Mouse (Mus musculus) myocyte (in vitro differentiated cells): ENCODE measurements at regions not wholly inside any gene's neighbourhood (a gene's known extent, or its start where the extent isn't known, plus 50 kb on each side); places are given as distances from the start of the nearest gene placed in this dataset.

Experiments
- H3K27me3 ChIP-seq: one replicate; pipeline ENCODE4 v1.6.1; 2011; ENCODE audit not compliant: control insufficient read depth, insufficient read depth, insufficient read length
- H3K36me3 ChIP-seq: one replicate; pipeline ENCODE4 v1.6.1; 2011; ENCODE audit not compliant: control insufficient read depth, insufficient read depth
- H3K4me2 ChIP-seq: one replicate; pipeline ENCODE4 v1.6.1; 2011; ENCODE audit warnings: low read depth, control low read depth
- H3K4me3 ChIP-seq: one replicate; pipeline ENCODE4 v1.5.1; 2011; ENCODE audit warnings: mild to moderate bottlenecking, control low read depth, moderate library complexity
- H3K79me2 ChIP-seq: one replicate; pipeline ENCODE4 v1.6.1; 2011; ENCODE audit not compliant: control insufficient read depth, insufficient read depth
- H3ac ChIP-seq: one replicate; pipeline ENCODE4 v1.6.1; 2011; ENCODE audit not compliant: control insufficient read depth, insufficient read length
- CEBPB ChIP-seq: IDR thresholded peaks from 2 replicates; pipeline ENCODE4 v1.6.1; 2011; ENCODE audit warnings: mild to moderate bottlenecking, moderate library complexity; ENCODE audit not compliant: poor library complexity, insufficient read depth, severe bottlenecking
- E2F4 ChIP-seq: IDR thresholded peaks from one replicate; pipeline ENCODE4 v1.6.1; 2011; ENCODE audit warnings: mild to moderate bottlenecking, control low read depth, moderate library complexity; ENCODE audit not compliant: insufficient read depth
- MAX ChIP-seq: IDR thresholded peaks from one replicate; pipeline ENCODE4 v1.6.1; 2011; ENCODE audit warnings: low read depth, mild to moderate bottlenecking, control low read depth
- MYOD1 ChIP-seq, 3 experiments: IDR thresholded peaks; one replicate each; pipeline ENCODE4 v1.6.1; 2011; ENCODE audit warnings: control low read depth in 2 of 3, low read depth in 2 of 3, mild to moderate bottlenecking in 2 of 3, moderate library complexity in 1 of 3; ENCODE audit not compliant: insufficient read length in 2 of 3, control insufficient read depth in 1 of 3
- MYOG ChIP-seq, 3 experiments: IDR thresholded peaks; one replicate each; pipeline ENCODE4 v1.6.1; 2011; ENCODE audit warnings: control low read depth in 2 of 3, low read depth in 2 of 3, mild to moderate bottlenecking in 2 of 3; ENCODE audit not compliant: insufficient read length in 2 of 3, control insufficient read depth in 1 of 3, insufficient read depth in 1 of 3
- POLR2A ChIP-seq: IDR thresholded peaks from one replicate; pipeline ENCODE4 v1.6.1; 2011; ENCODE audit warnings: low read depth, mild to moderate bottlenecking, control low read depth, moderate library complexity; ENCODE audit not compliant: insufficient read length
- POLR2AphosphoS2 ChIP-seq: IDR thresholded peaks from one replicate; pipeline ENCODE4 v1.6.1; 2011; ENCODE audit warnings: low read depth, control low read depth; ENCODE audit not compliant: insufficient read length
- REST ChIP-seq: IDR thresholded peaks from one replicate; pipeline ENCODE4 v1.6.1; 2011; ENCODE audit warnings: mild to moderate bottlenecking, control low read depth, moderate library complexity; ENCODE audit not compliant: insufficient read depth, insufficient read length
- SRF ChIP-seq: IDR thresholded peaks from one replicate; pipeline ENCODE4 v1.6.1; 2011; ENCODE audit warnings: low read depth; ENCODE audit not compliant: control insufficient read depth, insufficient read length
- TCF12 ChIP-seq: IDR thresholded peaks from one replicate; pipeline ENCODE4 v1.6.1; 2011; ENCODE audit warnings: mild to moderate bottlenecking, control low read depth; ENCODE audit not compliant: poor library complexity, insufficient read depth, severe bottlenecking
- TCF3 ChIP-seq: IDR thresholded peaks from one replicate; pipeline ENCODE4 v1.6.1; 2011; ENCODE audit warnings: low read depth, control low read depth; ENCODE audit not compliant: insufficient read length
- USF1 ChIP-seq: IDR thresholded peaks from one replicate; pipeline ENCODE4 v1.6.1; 2011; ENCODE audit warnings: low read depth, mild to moderate bottlenecking, control low read depth, moderate library complexity

GRCm38 (mm10) chr1:57528703-57529102 lies 121.8 kb upstream of the Tyw5 start:
- H3K36me3 ChIP-seq: no peaks in the 10 kb centered on the region
- no peaks in the 10 kb centered on the region for H3K79me2 ChIP-seq
- TF ChIP-seq REST (no peak), MAX (no peak), POLR2A (no peak), E2F4 (no peak), MYOD1 (IDR thresholded peaks at IDR 0.05; ENCODE audit: control insufficient read depth in 1 of 3, insufficient read length in 2 of 3, low read depth in 2 of 3) (no peak), TCF12 (no peak), SRF (no peak), CEBPB (no peak), TCF3 (no peak), POLR2AphosphoS2 (no peak), USF1 (no peak), MYOG (IDR thresholded peaks at IDR 0.05; ENCODE audit: control insufficient read depth in 1 of 3, insufficient read depth in 1 of 3, insufficient read length in 2 of 3, low read depth in 2 of 3) (no peak)
- H3K27me3 ChIP-seq: no peaks in the 10 kb centered on the region
- H3K4me2 ChIP-seq: no peak overlapping the region
- no peak overlapping the region for H3ac ChIP-seq
- no peak overlapping the region for H3K4me3 ChIP-seq

GRCm38 (mm10) chr1:57529320-57529719 lies 122.4 kb upstream of the Tyw5 start:
- no peaks in the 10 kb centered on the region for H3K36me3 ChIP-seq
- no peak overlapping the region for H3K4me2 ChIP-seq
- H3K27me3 ChIP-seq: no peaks in the 10 kb centered on the region
- no peaks in the 10 kb centered on the region for H3K79me2 ChIP-seq
- TF ChIP-seq POLR2AphosphoS2 (no peak), POLR2A (no peak), USF1 (no peak), MYOD1 (IDR thresholded peaks at IDR 0.05; ENCODE audit: control insufficient read depth in 1 of 3, insufficient read length in 2 of 3, low read depth in 2 of 3) (no peak), TCF12 (no peak), E2F4 (no peak), MAX (no peak), CEBPB (no peak), SRF (no peak), MYOG (IDR thresholded peaks at IDR 0.05; ENCODE audit: control insufficient read depth in 1 of 3, insufficient read depth in 1 of 3, insufficient read length in 2 of 3, low read depth in 2 of 3) (no peak), REST (no peak), TCF3 (no peak)
- no peak overlapping the region for H3ac ChIP-seq
- no peak overlapping the region for H3K4me3 ChIP-seq

- H3K36me3 ChIP-seq: no peaks in the 10 kb centered on the region
- H3K4me3 ChIP-seq: no peak overlapping the region
- no peaks in the 10 kb centered on the region for H3K27me3 ChIP-seq
- H3K4me2 ChIP-seq: no peak overlapping the region
- H3ac ChIP-seq: no peak overlapping the region
- H3K79me2 ChIP-seq: no peaks in the 10 kb centered on the region
- TF ChIP-seq TCF3 (no peak), MAX (no peak), SRF (no peak), POLR2AphosphoS2 (no peak), MYOG (IDR thresholded peaks at IDR 0.05; ENCODE audit: control insufficient read depth in 1 of 3, insufficient read depth in 1 of 3, insufficient read length in 2 of 3, low read depth in 2 of 3) (no peak), CEBPB (no peak), E2F4 (no peak), REST (no peak), POLR2A (no peak), USF1 (no peak), TCF12 (no peak), MYOD1 (IDR thresholded peaks at IDR 0.05; ENCODE audit: control insufficient read depth in 1 of 3, insufficient read length in 2 of 3, low read depth in 2 of 3) (no peak)
Measured at GRCm38 (mm10) chr1:57537369-57537768, 130.5 kb upstream of the Tyw5 start.

DNA sequence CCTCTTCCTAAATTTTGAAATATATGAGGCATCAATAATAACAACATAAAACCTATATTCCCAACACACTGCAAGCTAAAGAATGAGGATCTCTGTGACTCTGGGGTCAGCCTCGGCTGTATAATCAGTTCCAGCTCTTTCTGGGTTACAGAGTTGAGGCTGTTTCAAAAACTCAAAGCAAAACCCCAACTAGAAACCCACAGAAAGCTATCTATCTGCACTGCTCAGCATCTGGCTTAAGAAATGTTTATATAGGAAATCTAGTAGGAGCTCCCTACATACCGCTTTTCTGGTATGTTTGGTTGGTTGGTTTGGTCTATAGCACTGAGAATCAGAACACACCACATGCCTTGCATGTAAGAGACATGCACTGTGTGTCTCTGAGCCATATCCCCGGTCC lies 137.8 kb upstream of the Tyw5 start:
- H3K79me2 ChIP-seq: no peaks in the 10 kb centered on the region
- H3K27me3 ChIP-seq: no peaks in the 10 kb centered on the region
- no peak overlapping the region for H3K4me2 ChIP-seq
- H3K4me3 ChIP-seq: no peak overlapping the region
- TF ChIP-seq MYOD1 (IDR thresholded peaks at IDR 0.05; ENCODE audit: control insufficient read depth in 1 of 3, insufficient read length in 2 of 3, low read depth in 2 of 3) (no peak), CEBPB (no peak), MAX (no peak), E2F4 (no peak), TCF3 (no peak), MYOG (IDR thresholded peaks at IDR 0.05; ENCODE audit: control insufficient read depth in 1 of 3, insufficient read depth in 1 of 3, insufficient read length in 2 of 3, low read depth in 2 of 3) (no peak), USF1 (no peak), SRF (no peak), POLR2AphosphoS2 (no peak), REST (no peak), TCF12 (no peak), POLR2A (no peak)
- no peak overlapping the region for H3ac ChIP-seq
- no peaks in the 10 kb centered on the region for H3K36me3 ChIP-seq
